Mouse (Mus musculus) stomach, embryonic 16.5 days (tissue): ENCODE results near the gene Tbxa2r. TPM values are rescaled to one million over a fixed set of nuclear protein-coding genes. Genes with fewer than 3 reads are reported as not detected.

ENCODE experiments used
- ATAC-seq: fragments of 200-750 bp; cut with Nextera tagmentation; 2 replicates; pipeline ENCODE4 v1.8.0; 2017; ENCODE audit warnings: moderate number of reproducible peaks, moderate TSS enrichment; ENCODE audit not compliant: insufficient read depth, low FRiP score
- H3K27ac ChIP-seq: fragments of 300-500 bp; sonication (generic); 2 replicates; pipeline ENCODE4 v1.5.1; 2014; ENCODE audit warnings: low read length
- H3K27me3 ChIP-seq: fragments of 300-500 bp; sonication (generic); 2 replicates; pipeline ENCODE4 v1.6.1; 2014; ENCODE audit warnings: low read length, control low read depth, mixed read lengths; ENCODE audit not compliant: control insufficient read depth, insufficient read depth
- H3K36me3 ChIP-seq: fragments of 300-500 bp; sonication (generic); 2 replicates; pipeline ENCODE4 v1.6.1; 2014; ENCODE audit warnings: low read length; ENCODE audit not compliant: control insufficient read depth, insufficient read depth
- H3K4me1 ChIP-seq: fragments of 300-500 bp; sonication (generic); 2 replicates; pipeline ENCODE4 v1.6.1; 2014; ENCODE audit warnings: low read length, control low read depth, mixed read lengths; ENCODE audit not compliant: control insufficient read depth, insufficient read depth
- H3K4me2 ChIP-seq: fragments of 300-500 bp; sonication (generic); 2 replicates; pipeline ENCODE4 v1.6.1; 2014; ENCODE audit warnings: low read depth, low read length, mixed read lengths
- H3K4me3 ChIP-seq: fragments of 300-500 bp; sonication (generic); replicated peaks from 2 replicates; pipeline ENCODE4 v1.5.1; 2014; ENCODE audit warnings: mild to moderate bottlenecking, low read length
- H3K9ac ChIP-seq: fragments of 300-500 bp; sonication (generic); 2 replicates; pipeline ENCODE4 v1.6.1; 2014; ENCODE audit warnings: low read length
- H3K9me3 ChIP-seq: fragments of 300-500 bp; sonication (generic); replicated peaks from 2 replicates; pipeline ENCODE4 v1.6.1; 2016; ENCODE audit warnings: low read length, control low read depth; ENCODE audit not compliant: control insufficient read depth
- WGBS: fragments of 180-500 bp; shearing (Covaris S2); extraction: QIAGEN DNeasy Blood & Tissue Kit; methylation state at CpG from one replicate; pipeline ENCODE4 v1.1.7; 2014; 5-methylcytosine and 5-hydroxymethylcytosine counted together
- polyA plus RNA-seq: library from polyadenylated mRNA; unstranded; fragments of >200 nt; fragmentation: Nextera tagmentation; extraction: Ambion mirVana; gene quantifications from 2 replicates; pipeline ENCODE4 v1.2.1, GENCODE M21; 2015

The Tbxa2r gene
- polyA plus RNA-seq, 1 experiment from 2014 or later: 28.1 TPM

DNA sequence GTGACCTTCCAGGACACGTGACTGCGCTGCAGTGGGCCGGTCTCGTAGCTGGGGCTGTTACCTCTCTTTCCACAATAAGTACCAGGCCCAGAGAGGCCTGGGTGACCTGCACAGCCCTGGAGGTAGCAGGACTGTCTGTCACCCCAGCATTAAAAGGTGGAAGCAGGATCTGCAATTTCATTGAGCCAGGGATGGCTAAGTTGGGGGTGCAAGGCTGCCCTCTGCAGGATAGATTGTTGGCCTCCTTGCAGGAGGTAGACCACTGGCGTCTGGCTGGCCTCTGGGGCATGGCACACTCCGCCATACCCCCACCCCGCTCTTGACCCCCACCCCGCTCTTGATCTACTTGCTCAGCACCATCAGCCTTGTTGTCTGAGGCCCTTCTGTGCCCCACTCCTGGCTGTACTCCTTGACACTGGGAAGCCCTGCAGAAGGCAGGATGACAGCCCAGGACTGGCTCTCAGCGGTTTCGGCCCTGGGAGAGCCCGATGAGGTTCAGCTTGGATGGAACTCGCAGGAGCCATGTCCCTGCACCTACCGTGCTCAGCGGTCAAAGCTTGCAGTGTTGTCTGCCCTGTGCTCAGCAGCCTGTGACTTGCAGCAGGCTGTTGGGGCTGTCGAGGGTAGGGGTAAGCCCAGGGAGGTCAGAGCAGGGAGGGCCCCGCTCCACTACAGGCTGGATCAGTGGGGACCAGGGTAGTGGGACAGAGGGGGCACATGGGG is 12.0 kb upstream of the Tbxa2r start:
- Histone ChIP-seq H3K27me3 (no peaks in the 10 kb centered on the region), H3K9me3 (no peaks in the 10 kb centered on the region), H3K4me3 (peak overlapping the region; percentile 34), H3K36me3 (peaks cover 14% of the 10 kb centered on the region; the same call in 1 of the 2 replicates), H3K4me2 (peak overlapping the region; percentile 65), H3K4me1 (peaks cover 29% of the 10 kb centered on the region), H3K27ac (0 out of 2 replicates have a peak overlapping the region, but pooled peaks have one; percentile 14), H3K9ac (peak overlapping the region; percentile 70)
- 44% methylated on average over 16 of the region's 16 CpGs for WGBS
- ATAC-seq: no peak

DNA sequence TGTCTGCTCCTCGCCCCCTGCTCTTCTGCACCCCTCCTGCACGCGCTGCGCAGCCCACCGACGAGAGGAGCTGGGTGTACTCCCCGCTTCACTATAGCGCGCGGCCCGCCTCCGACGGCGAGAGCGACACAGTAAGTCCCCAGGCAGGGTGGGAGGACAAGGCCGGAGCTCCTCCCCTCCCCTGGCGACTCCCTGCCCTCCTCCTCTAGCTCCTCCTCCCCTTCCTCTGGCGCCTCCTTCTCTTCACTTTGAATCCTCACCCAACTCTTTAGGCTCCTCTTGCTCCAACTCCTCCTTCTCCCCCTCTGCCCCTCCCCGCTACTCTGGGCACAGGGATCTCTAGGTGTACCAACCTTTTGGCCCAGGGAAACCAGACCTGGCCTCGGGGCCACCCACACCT is 11.3 kb upstream of the Tbxa2r start:
- peak; percentile 12; the same call in 1 of the 2 replicates for ATAC-seq
- 12% methylated on average over 20 of the region's 20 CpGs for WGBS
- H3K4me1 ChIP-seq: peaks cover 36% of the 10 kb centered on the region

DNA sequence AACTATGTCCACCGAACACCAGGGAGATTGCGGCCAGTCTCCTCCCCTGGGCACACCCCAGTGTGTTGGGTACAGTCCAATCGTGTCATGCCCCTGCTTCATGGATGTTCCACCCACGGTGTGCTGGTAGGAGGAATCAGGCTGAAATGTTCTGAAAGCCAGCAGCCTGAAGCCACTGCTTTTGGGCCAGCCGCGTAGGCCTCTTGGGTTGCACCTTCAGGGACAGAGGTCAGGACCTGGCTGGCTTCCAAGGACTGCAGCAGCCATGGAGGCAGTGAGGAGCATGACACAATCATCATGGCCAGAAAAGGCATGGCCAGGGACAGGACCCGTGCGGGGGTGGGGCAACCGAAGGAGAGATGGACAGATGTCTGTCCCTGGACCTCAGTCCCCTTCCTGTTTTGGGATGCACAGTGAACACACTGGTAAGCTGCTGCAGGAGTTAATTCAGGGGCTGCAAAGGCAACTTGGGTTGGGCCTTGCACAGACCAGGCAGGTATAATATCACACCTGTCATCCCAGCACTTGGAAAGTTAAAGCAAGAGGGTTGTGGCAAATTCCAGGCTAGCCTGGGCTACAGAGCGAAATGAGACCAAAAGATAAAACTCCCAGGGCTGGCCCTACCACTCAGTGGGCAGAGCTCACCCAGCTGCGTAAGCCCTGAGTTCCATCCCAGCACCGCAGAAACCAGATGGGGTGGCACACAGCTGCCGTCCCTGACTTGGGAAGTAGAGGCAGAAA is 9.8 kb upstream of the Tbxa2r start:
- H3K4me3 ChIP-seq: no peak overlapping the region
- H3K9me3 ChIP-seq: no peaks in the 10 kb centered on the region
- peak overlapping the region; percentile 73 for H3K9ac ChIP-seq
- no peak for ATAC-seq
- 82% methylated on average over 13 of the region's 13 CpGs for WGBS
- peaks cover 29% of the 10 kb centered on the region for H3K36me3 ChIP-seq
- H3K4me2 ChIP-seq: peak overlapping the region; percentile 63; the same call in 1 of the 2 replicates
- H3K27me3 ChIP-seq: no peaks in the 10 kb centered on the region
- 0 out of 2 replicates have a peak overlapping the region, but pooled peaks have one; percentile 89 for H3K27ac ChIP-seq
- peaks cover 37% of the 10 kb centered on the region for H3K4me1 ChIP-seq

More for the DNA sequence above, 11.3 kb upstream of the Tbxa2r start:
- Histone ChIP-seq H3K4me2 (peak overlapping the region; percentile 65), H3K9ac (peak overlapping the region; percentile 70), H3K27me3 (no peaks in the 10 kb centered on the region), H3K4me3 (peak overlapping the region; percentile 34), H3K27ac (peak overlapping the region; percentile 49; the same call in 1 of the 2 replicates), H3K9me3 (no peaks in the 10 kb centered on the region), H3K36me3 (0 out of 2 replicates have a peak, but pooled peaks cover 15% of the 10 kb centered on the region)

DNA sequence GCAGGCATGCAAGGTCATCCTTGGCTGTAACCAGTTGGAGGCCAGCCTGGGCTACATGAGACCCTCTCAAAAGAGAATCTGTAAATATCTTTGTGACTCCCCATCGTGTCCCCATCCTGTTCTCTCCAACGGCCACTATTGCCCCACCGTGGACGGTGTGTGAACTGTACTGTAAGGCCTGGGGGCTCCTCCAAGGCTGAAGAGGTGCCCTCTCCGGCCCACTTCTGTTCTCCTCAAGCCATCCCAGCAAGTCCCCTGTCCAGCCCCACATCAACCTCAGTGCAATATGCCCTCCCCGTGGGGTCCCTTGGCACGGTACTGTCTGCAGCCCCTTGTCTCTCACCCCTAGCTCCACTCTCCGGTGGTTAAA is 9.2 kb upstream of the Tbxa2r start:
- Histone ChIP-seq H3K4me3 (peak overlapping the region; percentile 96), H3K9ac (peak overlapping the region; percentile 73), H3K4me1 (peaks cover 37% of the 10 kb centered on the region), H3K27me3 (no peaks in the 10 kb centered on the region), H3K9me3 (no peaks in the 10 kb centered on the region), H3K36me3 (peaks cover 29% of the 10 kb centered on the region), H3K27ac (peak overlapping the region; percentile 89), H3K4me2 (peak overlapping the region; percentile 63)
- WGBS: 31% methylated on average over 8 of the region's 8 CpGs
- ATAC-seq: no peak

DNA sequence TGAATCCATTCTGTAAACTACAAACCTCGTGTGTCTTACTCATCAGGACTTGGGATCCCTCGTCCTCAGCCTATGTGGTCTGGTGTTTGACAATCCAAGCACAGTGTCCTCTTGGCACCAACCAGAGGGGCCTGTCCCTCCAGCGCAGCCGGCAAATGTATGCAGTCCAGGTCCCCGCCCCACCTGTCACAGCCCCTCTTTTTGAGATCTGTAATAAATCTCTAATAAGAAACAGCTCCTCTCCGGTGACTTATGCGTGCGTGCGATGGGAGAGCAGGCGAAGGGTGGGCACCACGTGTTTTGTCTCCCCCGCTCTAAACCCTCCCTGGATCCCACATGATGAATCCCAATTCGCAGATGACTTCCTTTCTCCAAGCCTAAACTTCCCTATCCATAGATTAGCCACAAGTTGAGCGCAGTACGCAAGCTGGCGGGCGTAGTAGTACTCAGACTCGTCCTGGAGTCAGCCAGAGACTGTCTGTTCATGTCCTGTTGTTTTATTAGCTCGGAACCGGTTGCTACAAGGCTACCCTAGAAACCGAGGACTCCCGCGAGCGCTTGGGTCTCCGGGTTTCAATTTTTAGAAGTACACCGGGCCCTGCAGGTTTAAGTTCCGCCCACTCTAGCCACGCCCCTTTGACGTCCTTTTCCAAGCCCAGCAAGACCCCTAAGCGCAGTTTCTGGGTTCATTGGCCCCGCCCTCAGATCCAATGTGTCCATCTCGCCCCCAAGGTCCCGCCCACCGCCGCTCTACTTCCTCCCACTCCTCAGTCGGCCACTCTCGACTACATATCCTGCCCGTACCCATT is 8.6 kb upstream of the Tbxa2r start:
- WGBS: under 1% methylated on average over 38 of the region's 38 CpGs
- Histone ChIP-seq H3K4me2 (peak overlapping the region; percentile 63), H3K27ac (peak overlapping the region; percentile 89), H3K4me1 (peaks cover 37% of the 10 kb centered on the region), H3K4me3 (peak overlapping the region; percentile 96), H3K36me3 (peaks cover 32% of the 10 kb centered on the region), H3K27me3 (no peaks in the 10 kb centered on the region), H3K9ac (peak overlapping the region; percentile 73), H3K9me3 (no peaks in the 10 kb centered on the region)
- no peak; the same call in 1 of the 2 replicates for ATAC-seq

DNA sequence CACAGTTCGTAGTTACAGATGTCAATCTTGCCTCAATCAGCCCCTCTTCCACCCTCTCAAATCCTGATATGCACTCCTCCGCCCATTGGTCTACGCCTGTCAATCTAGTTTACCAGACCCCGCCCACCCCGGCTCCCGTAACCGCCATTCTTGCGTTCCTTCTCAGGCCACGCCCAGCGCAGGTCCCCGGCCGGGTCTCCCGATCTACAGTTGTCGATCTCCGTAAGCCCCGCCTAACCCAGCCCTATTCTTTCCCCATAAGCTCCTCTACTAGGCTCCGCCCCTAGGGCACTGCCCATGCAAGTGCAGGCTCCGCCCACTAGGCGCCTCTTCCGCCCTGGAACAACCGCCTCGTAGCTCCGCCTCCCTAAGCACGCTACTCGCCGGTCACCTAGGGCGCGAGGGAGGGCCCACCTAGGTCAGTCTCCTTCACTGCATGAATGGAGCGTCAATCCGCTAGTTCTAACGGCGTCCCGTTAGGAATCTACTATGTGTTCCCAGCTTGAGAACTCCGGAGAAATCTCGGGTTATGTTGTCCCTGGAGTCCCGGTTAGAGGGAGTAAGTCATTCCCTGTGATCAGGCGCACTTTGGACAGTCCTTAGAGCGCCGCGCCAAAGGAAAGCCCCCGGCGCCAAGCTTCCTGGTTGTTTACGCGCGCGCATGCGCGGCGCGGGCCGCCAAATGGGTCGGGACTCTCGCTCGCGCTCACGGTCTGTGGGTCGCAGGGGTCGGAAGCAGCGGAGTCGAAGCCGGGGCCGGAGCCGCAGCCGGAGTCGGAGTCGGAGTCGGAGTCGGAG is 7.8 kb upstream of the Tbxa2r start, which contains the start of gene Cactin:
Gene Cactin (plus strand): TSS at position 554 of the 798 bp plus-strand sequence.
- H3K9ac ChIP-seq: peak within 1 kb of the TSS; percentile 93
- H3K4me1 ChIP-seq: peaks cover 37% of the 10 kb centered on the region
- peak; percentile 94 for ATAC-seq
- H3K4me3 ChIP-seq: peak within 1 kb of the TSS; percentile 96
- H3K27ac ChIP-seq: peak within 1 kb of the TSS; percentile 89
- H3K4me2 ChIP-seq: peak within 1 kb of the TSS; percentile 96
- H3K36me3 ChIP-seq: peaks cover 32% of the 10 kb centered on the region
- H3K9me3 ChIP-seq: no peaks in the 10 kb centered on the region
- under 1% methylated on average over 68 of the region's 68 CpGs for WGBS
- H3K27me3 ChIP-seq: no peaks in the 10 kb centered on the region

DNA sequence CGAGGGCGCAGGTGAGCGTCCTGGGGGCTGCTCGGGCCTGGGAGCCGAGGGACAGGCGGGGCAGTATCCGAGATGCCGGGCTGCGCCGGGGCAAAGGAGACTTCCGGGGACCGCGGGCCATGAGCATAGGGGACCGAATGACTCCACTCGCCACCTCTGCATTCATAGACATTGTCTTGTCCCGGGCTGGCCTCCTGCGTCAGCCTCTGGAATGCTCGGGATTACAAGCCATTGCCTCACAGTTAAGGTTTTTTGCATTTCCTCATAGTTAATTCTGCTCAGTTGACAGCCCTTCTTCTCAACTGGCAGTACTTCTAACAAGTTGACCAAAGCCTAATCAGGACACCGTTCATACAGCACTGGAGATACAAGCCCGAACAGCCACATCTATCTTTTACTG is 7.1 kb upstream of the Tbxa2r start:
- no peak for ATAC-seq
- Histone ChIP-seq H3K4me1 (peaks cover 36% of the 10 kb centered on the region), H3K4me3 (peak overlapping the region; percentile 96), H3K9ac (peak overlapping the region; percentile 93), H3K9me3 (no peaks in the 10 kb centered on the region), H3K4me2 (peak overlapping the region; percentile 96), H3K27ac (peak overlapping the region; percentile 89), H3K27me3 (no peaks in the 10 kb centered on the region), H3K36me3 (peaks cover 37% of the 10 kb centered on the region)
- 2% methylated on average over 19 of the region's 20 CpGs for WGBS

DNA sequence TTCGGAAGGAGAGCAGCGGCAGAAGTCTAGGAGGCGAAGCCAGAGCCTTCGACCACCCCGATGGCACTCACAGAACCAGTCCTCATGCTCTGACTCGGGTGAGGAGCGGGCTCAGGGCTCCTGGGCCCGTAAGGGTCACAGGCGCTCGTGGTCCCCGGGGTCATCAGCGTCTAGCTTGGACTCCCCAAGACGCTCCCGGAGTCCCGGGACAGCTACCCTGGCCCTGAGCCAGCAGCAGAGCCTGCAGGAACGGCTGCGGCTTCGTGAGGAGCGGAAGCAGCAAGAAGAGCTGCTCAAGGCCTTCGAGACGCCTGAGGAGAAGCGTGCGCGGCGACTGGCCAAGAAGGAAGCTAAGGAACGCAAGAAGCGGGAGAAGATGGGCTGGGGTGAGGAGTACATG is 6.1 kb upstream of the Tbxa2r start:
- Histone ChIP-seq H3K4me1 (peaks cover 26% of the 10 kb centered on the region), H3K27ac (no peak overlapping the region), H3K4me3 (no peak overlapping the region), H3K36me3 (peaks cover 42% of the 10 kb centered on the region), H3K4me2 (peak overlapping the region; percentile 96), H3K9me3 (no peaks in the 10 kb centered on the region), H3K9ac (no peak overlapping the region), H3K27me3 (no peaks in the 10 kb centered on the region)
- 90% methylated on average over 27 of the region's 27 CpGs for WGBS
- ATAC-seq: no peak
